Mouse (Mus musculus): ENCODE measurements around the gene Arhgap29. TPM values are rescaled to one million over a fixed set of nuclear protein-coding genes. Genes with fewer than 3 reads are reported as not detected.

The Arhgap29 gene
- total RNA-seq, 2 experiments from 2014 or later: 0.52 TPM; not detected in 1

DNA sequence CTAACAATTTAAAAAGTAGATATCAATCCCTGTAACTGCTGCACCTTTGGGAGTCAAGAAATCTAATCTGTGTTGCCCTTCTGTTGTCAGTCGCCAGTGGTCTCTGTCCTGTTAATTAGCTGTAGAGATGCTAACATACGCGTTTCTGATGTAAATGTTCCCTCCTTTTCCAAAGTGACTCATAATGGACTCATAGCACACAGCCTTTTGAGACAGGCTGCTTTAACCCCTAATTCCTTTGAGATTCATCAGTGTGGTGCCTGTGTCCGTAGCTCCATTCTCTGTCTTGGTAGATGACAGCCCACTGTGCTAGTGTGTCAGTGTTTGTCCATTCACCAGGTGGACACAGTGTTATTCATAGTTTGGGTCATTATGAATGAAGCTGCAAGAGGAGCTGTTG, 42.8 kb downstream of the Arhgap29 start:
- no peak for ATAC-seq (replicated peaks; ENCODE audit: poor library complexity, severe bottlenecking)

DNA sequence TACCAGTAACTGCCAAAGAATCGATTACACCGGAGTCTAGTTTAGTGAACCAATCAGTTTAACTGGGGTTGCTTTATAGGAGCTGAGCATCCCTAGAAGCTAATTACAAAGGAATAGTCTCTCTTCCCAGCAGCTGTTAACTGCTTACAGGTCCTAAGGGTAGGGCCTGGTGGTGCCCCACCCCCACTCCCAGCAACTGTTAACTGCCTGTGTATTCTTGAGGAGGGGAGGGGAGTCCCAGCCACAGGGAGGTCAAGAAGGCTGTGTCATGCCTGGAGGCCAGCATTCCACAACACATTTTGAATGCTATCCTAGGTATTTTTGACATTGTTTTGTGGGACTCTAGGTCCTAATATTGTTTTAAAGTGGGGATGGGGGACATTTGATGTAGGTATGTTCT, 47.6 kb downstream of the Arhgap29 start:
- ATAC-seq (replicated peaks; ENCODE audit: poor library complexity, severe bottlenecking): no peak

DNA sequence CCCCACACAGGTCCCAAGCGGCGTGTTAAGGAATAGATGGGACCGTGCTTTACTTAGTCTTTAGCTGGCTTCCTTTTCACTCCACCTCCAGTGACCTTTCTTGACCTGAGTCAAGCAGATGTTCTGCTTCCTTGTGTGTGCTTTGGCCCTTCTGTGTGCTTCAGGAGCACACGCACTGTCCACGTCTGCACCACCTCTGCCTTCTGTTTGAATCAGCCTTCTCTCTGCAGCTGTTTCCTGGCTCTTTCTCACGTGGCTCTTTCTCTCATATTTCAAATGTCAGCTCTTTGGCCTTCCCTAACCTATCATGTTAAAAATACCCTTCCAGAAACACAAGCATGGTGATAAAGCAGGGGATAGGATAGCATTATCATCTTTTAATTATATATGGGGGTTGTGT, 49.2 kb downstream of the Arhgap29 start:
- no peak for ATAC-seq (replicated peaks; ENCODE audit: poor library complexity, severe bottlenecking)

DNA sequence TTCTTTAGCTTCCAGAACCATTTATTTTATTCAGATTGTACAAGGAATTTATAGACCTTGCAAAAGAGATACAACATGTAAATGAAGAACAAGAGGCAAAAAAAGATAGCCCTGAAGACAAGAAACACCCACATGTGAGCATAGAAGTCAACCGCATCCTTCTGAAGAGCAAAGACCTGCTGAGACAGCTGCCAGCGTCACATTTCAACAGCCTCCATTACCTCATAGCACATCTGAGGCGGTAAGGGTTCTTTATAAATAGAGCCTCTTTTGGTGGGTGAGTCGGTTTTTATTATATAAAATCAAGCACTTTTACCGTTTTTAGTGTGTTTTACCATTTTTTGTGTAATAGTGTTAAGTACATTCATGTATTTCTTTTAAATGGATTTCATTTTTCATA, 57.5 kb downstream of the Arhgap29 start:
- no peak for ATAC-seq (replicated peaks; ENCODE audit: poor library complexity, severe bottlenecking)

DNA sequence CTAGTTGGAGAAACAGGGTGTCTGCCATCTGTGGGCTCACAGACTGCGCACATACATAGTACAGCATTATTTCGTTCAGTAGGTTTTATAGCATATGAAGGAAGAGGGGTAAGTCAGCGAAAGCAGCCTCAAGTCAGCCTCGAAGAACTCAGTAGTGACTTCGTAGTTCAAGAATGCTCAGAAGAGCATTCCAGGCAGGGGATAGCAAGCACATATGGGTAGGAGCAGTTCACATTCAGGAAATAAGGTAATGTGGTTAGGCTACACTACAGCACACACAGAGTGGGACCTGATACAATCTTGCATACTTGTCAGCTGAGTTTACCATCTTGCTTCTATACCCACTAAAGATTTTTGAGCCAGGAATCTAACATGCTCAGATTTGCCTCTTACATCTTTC, 58.0 kb downstream of the Arhgap29 start:
- no peak for ATAC-seq (replicated peaks; ENCODE audit: poor library complexity, severe bottlenecking)

- no peak for ATAC-seq (replicated peaks; ENCODE audit: poor library complexity, severe bottlenecking)
Measured at GRCm38 (mm10) chr3:122012464-122012863, 60.1 kb downstream of the Arhgap29 start.

GRCm38 (mm10) chr3:122018421-122018820, 66.1 kb downstream of the Arhgap29 start:
- no peak for ATAC-seq (replicated peaks; ENCODE audit: poor library complexity, severe bottlenecking)

GRCm38 (mm10) chr3:122019159-122019558, 66.8 kb downstream of the Arhgap29 start:
- ATAC-seq (replicated peaks; ENCODE audit: poor library complexity, severe bottlenecking): no peak

GRCm38 (mm10) chr3:122021029-122021652, 68.8 kb downstream of the Arhgap29 start:
- ATAC-seq (replicated peaks; ENCODE audit: poor library complexity, severe bottlenecking): no peak

- ATAC-seq (replicated peaks; ENCODE audit: poor library complexity, severe bottlenecking): peak; percentile 53
Measured at GRCm38 (mm10) chr3:122022355-122022754, 70.0 kb downstream of the Arhgap29 start.

DNA sequence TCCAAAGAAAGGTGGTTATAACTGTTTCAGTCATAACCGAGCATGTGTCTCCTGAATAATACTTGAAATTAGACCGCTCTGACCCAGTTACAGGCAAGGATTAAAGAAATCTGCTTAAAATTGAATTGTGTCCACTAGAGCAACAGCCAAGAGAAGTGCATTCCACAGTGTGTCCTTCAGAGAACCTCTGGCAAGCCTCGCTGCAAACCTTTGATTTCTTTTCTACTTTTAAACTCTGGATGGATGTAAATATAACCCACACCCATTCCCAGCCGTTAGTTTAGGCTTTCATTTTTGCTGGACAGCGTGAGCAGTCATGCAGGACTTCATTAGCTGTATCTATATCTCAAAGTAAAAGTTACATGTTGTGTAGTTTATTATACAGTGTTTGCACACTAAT, 74.3 kb downstream of the Arhgap29 start:
- no peak for ATAC-seq (replicated peaks; ENCODE audit: poor library complexity, severe bottlenecking)

DNA sequence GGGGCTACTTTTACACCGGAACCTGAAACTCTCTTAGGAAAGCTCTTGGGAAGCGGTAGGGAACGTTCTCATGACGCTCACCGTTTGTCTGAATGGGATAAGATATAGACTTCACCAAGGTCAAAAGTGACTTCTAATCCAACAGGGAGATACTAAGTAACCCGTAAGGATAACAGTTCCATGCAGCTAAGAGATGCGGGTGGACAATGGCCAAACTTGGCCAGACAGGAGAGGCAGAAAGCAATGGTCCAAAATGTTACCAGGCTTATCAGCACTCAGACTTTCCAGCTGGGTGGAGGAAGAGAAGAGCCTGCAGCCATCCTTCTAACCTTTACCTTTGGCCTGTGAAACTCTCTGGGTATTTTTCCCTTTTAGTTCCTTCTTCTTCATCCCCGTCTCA, 75.4 kb downstream of the Arhgap29 start:
- no peak for ATAC-seq (replicated peaks; ENCODE audit: poor library complexity, severe bottlenecking)

DNA sequence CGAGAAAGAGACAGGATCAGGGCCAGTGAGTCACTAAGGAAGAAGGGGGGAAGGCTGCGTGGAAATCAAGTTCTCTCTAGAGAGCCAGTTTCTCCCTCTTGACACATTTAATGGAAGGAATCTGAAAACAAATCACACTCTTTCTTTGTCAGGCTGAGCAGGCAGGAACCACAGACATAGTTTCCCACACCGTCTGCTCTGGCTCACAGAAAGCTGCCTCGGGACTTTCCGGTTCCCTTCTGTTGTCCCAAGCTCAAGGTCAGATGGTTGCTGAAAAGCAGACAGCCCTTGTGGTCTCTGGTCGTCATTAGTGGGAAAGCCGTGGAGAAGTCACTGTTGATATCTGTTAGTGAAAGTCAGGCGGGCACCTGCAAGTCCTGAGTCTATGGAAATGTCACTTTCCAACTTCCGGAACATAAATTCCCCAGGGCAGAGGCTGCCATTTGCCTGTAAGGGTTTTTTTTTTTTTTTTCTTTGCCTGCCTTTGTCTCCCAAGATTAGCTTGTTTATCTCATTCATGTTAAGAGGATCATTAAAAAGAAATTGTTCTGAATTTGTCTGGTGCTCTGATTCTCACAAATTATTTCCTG, 81.0 kb downstream of the Arhgap29 start:
- ATAC-seq (replicated peaks; ENCODE audit: poor library complexity, severe bottlenecking): no peak

GRCm38 (mm10) chr3:122034240-122034639, 81.9 kb downstream of the Arhgap29 start:
- no peak for ATAC-seq (replicated peaks; ENCODE audit: poor library complexity, severe bottlenecking)

DNA sequence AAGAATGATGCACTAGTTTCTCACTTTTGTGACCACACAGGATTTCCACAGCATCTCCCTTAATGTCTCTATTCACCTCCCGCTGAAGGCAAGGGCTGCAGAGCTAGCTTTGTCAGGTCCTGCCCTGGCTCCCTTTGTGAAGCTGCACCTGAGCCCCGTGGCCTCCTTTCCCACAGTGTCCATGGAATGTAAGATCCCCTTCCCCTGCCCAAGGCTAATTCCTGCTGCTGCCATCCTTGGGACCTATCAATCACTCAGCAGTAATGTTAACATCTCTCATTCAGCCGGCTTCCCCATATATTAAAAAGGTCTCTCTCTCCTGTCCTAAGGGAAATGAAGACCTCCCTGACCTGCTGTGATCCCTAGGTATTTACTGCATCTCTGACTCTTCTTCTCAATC, 82.8 kb downstream of the Arhgap29 start:
- no peak for ATAC-seq (replicated peaks; ENCODE audit: poor library complexity, severe bottlenecking)

- no peak for ATAC-seq (replicated peaks; ENCODE audit: poor library complexity, severe bottlenecking)
Measured at GRCm38 (mm10) chr3:122040522-122040921, 88.2 kb downstream of the Arhgap29 start.

DNA sequence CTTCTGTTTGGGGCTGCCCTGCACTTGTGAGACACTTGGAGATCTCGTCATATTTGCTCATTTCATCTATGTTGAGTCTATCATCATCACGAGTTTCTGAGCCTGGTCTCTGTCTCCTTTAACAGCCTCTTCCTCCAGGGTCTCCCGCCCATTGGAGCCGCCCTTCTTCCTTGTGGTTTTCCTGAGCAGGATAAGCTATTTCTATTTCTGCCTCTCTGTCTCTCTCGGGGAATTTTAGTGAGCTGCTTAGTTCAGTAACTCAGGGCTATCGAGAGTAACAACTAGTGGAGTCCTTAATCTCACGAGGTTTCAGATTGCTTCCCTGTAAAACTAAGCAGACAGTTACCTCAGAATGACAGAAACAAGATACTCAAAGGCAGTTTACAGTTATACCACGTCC, 90.8 kb downstream of the Arhgap29 start:
- ATAC-seq (replicated peaks; ENCODE audit: poor library complexity, severe bottlenecking): peak; percentile 14; the same call in 1 of the 2 replicates

DNA sequence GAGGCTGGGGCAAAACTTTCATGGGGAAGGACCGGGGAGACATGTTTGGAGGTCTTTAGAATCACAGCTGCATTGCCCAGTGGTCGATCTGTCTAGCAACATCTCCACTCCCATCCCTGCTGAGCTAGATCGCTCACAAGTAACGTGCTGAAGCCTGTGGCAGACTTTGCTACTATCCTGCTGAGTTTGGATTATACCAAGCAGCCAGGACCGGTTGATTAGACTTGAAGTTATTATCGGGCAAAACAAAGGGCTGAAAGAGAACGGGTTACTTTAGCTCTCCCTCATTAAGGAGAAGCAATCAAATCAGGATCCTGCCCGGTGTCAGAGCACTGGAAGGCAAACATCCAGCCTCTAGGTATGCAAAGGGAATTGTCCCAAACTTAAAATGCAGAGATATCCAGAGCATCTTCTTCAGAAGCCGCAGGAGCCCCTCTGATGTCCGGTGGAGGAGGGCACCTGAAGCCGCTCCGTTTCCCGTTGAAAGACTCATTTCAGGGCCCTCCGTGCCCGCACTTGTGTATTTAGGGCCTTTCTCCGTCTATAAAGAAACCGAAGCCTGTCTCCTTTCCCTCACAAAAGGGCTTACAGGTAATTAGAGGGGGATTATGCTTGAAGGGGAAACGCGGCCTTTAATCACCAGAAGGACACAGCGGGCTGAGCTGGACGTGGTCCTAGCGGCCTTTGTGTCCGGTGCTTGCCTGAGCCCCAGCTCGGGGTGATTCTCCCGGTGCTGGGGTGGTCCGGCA, 91.6 kb downstream of the Arhgap29 start, which contains the start of gene Abca4:
TSS of gene Abca4 (plus strand) at position 645 of the 749 bp plus-strand sequence.
- no peak for ATAC-seq (replicated peaks; ENCODE audit: poor library complexity, severe bottlenecking)

GRCm38 (mm10) chr3:122046187-122046620, 93.9 kb downstream of the Arhgap29 start:
- ATAC-seq (replicated peaks; ENCODE audit: poor library complexity, severe bottlenecking): no peak

GRCm38 (mm10) chr3:122047402-122047801, 95.1 kb downstream of the Arhgap29 start:
- no peak for ATAC-seq (replicated peaks; ENCODE audit: poor library complexity, severe bottlenecking)

Measured in granulocyte monocyte progenitor cell, adult 5-6 weeks (primary cell).